Mouse (Mus musculus) layer of hippocampus, adult 8-10 months (tissue): ENCODE data around the gene Zan. TPM values are rescaled to one million over a fixed set of nuclear protein-coding genes. Genes with fewer than 3 reads are reported as not detected.

Source experiments
- DNase-seq, 2 experiments: peaks; one replicate each; pipeline ENCODE4 v3.0.0; 2022; ENCODE audit warnings: low spot score in 2 of 2
- total RNA-seq, 4 experiments: library from RNA; stranded (reverse); gene quantifications; 2 replicates each; pipeline ENCODE4 v1.2.4; 2022

Zan gene
- total RNA-seq, 4 experiments from 2014 or later = 0.16 to 0.22 (median 0.17) TPM

GRCm38 (mm10) chr5:137419105-137419504, 57.8 kb downstream of the Zan start:
- DNase-seq = no peak

GRCm38 (mm10) chr5:137414253-137414652, 62.6 kb downstream of the Zan start:
- DNase-seq = no peak

DNA sequence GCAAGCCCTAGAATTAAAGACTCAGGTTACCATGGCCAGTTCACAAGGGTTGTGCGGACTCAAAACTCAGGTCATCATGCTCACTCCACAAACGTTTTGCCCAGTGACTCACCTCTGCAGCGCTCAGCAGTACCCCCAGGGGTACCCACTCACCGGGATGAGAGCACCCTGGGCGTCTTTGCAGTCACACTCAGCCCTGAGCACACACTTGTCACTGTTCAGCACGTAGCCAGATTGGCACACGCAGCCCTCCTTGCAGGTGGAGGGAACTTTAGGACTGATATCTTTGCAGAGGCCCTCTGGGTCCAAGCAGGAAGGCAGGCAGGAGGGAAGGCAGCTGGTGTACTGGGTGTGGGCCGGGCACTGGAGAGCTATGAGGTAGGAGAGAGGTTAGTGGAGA, 65.6 kb downstream of the Zan start:
- DNase-seq = no peak

DNA sequence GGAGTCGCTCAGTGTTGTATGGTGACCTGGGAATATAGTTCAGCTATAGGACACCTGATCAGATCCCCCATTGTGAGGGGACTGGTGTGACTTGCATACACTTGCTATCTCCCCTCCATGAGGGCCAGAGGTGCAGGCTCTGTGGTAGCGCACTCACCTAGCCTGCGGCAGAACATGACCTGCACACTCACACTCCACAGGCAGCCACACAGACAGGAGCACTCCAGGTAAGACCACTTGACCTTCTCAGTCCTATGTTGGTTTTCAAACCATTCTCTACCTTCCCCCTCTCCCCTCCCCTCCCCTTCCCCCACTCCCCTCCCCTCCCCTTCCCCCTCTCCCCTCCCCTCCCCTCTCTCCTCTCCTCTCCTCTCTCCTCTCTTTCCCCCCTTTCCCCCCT, 66.3 kb downstream of the Zan start:
- DNase-seq = no peak

DNA sequence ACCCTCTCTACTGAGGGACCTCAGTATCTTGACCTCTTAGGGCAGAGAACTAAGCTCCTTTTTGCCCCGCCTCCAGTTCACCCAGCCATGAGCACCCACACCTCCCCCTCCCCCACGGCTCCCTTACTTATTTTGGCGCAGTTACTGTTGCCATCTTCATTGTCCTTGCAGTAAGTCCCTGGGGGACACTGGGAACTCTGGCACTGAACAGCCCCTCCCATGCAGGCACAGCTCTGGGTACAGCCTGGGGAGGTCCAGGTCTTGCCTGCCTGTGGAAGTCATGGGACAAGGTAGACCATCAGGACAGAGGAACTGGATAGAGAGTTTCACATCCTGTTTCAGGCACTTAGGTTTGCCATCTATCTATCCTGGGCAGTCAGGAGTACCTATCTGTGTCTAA, 66.8 kb downstream of the Zan start:
- no peak for DNase-seq

DNA sequence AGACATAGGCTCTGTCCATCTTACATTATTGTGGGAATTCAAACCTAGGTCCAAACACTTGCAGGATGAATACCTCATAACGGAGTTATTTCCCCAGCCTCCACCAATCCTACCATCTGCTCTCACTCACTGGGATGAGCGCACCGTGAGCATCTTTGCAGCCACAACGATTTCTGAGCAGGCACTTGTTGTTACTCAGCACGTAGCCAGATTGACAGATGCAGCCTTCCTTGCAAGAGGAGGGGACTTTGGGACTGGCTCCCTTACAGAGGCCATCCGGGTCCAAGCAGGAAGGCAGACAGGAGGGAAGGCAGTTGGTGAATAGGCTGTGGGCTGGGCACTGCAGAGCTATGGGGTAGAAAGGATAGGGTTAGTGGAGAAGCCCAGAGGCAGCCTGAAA, 67.4 kb downstream of the Zan start:
- DNase-seq = peak; percentile 18 to 41

DNA sequence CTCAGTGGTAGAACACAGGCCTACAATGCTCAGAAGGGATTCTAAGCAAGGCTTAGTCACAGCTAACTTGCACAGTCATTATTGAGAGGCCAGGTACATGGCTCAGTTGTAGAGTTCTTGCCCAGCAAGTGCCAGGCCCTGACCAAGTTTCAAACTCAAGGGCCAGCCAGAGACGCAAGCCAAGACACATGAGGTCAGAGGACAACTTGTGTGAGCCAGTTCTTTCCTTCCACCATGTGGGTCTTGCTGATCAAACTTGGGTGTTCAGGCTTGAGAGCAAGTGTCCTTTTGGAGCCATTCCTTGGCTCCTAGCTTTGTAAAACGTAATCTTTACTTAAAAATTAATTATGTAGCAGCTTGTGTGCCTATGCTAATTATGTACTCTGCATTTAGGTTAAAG, 72.8 kb downstream of the Zan start:
- no peak for DNase-seq

GRCm38 (mm10) chr5:137394456-137394855, 82.4 kb downstream of the Zan start:
- no peak for DNase-seq

GRCm38 (mm10) chr5:137391641-137392040, 85.2 kb downstream of the Zan start:
- no peak for DNase-seq

DNA sequence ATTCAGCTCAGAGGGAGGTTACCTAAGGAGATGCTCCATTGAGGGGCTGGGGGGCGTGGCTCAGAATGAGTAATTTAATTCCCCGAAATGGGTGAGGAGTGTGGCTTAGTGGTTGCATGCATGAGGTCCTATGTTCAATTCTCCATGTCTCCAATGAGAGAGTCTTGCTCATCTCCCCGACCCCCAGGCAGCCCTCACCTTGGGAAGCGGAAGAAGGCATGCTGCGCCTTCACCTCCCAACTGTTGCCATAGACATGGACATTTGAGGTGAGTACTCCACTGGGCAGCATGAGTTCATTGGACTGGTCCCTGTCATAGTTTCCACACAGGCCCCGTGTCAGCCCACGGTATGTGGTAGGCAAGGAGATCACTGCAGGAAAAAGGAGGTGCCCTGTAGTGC, 90.2 kb downstream of the Zan start:
- no peak for DNase-seq

DNA sequence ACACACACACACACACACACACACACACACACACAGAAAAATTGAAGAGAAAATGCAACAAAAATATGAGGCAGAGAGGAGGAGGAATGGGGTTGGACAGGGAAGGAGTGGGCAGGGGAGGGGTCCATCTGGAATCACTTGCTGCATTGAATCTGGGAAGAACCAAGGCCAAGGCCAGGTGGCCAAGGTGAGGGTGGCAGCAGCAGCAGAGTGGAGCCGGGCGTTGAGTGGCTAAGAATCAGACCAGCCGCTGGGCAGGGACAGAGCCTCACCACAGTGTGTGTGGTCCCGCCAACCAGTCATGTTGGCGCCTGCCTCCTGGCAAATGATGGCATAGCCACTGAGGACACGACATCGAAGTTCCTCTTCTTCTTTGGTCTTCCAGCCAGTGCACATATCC, 93.4 kb downstream of the Zan start:
- no peak for DNase-seq

- DNase-seq = peak; percentile 17 to 35
Observed at GRCm38 (mm10) chr5:137381152-137381551, 95.7 kb downstream of the Zan start.

DNA sequence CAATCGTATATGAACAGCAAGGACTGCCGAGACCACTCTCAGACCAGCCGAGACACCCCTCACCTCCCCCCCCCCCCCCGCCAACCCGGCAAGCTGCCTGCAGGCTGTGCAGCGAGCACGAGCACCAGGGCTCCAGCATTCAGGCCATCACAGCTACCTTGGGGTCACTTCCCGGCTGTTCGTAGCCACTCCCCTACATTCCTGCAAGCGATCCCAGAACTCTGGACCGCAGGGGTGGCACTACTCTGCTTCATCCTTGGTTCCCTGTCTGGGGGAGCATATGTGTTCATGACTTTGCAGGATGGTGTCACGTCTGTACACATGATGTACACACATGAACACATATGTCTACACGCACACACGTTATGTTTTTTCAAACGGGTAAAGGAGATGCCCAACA, 99.3 kb downstream of the Zan start:
- DNase-seq = no peak

DNA sequence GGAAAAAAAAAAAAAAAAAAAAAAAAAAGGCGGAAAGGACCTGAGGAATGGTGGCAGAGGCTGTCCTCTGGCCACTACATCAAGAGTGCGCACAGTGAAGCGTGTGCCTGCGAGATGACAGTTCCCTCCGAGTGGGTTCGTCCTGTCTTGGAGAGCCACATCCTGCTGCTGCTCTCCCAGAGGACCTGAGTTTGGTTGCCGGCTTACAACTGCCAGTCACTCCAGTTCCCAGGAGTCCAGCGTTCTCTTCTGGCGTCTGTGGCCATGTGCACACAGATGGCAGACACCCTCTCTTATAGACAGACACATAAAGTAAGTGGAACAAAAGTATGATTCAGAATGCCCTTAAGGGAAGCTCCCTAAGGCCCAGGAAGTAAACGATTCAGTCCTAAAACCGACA, 99.7 kb downstream of the Zan start:
- no peak for DNase-seq

DNA sequence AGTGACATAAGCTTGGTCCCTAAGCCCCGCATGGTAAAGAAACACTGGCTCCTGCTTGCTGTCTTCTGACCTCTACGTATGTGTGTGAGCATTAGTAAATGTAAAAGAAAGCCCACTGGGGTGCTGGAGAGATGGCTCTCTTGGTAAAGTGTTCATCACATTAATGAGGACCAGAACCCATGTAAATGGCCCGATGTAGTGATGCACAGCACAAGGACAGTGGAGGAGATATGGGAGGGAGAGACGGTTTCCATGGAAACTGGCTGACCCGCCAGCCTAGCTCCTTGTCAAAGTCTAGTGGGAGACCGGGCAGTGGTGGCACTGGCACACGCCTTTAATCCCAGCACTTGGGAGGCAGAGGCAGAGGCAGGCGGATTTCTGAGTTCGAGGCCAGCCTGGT, 100.1 kb downstream of the Zan start:
- no peak for DNase-seq

DNA sequence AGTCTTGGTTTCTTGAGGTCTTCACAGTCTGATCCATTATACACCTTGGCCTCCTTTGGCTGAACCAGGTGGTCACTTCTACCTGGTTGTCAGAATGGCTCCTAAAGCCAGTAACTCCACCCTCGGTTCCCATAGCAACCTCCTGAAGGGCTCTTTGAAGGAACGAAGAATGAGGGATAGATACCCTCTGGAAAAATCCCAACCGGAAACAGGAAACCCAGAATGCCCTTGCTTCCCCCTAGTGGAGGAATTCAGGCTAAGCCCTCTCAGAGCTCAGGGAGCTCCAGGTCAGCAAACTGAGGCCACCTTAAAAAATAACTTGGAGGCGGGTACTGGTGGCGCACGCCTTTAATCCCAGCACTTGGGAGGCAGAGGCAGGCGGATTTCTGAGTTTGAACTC, 100.7 kb downstream of the Zan start:
- DNase-seq = no peak

- DNase-seq = no peak
Observed at GRCm38 (mm10) chr5:137375627-137376026, 101.2 kb downstream of the Zan start.

GRCm38 (mm10) chr5:137374521-137375080, 102.3 kb downstream of the Zan start:
- no peak for DNase-seq

DNA sequence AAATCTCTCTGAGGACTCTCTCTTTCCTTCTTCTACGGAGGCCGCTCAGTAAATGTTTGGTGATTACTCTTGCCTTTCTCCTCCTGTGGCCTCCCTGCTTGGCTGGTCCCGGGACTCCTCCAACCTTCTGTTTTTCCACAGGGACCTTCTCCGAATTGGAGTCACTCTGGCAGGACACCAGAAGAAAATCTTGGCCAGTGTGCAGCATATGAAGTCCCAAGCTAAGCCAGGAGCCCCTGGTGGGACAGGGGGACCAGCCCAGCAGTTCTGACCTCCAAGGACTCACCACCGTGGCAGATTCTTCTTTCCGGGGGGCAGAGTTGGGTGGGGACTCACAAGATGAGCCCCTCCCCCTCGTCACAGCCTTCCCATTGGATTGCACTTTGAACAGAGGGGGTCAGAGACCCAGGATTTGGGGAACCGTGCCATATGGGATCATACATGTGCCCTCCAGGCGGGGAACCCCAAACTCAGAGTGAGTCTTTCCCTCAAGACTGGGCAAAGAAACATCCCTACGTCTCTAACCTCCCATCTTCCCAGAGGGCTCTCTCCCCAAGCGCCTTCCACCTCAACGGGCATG, 103.4 kb downstream of the Zan start:
- DNase-seq = no peak

DNA sequence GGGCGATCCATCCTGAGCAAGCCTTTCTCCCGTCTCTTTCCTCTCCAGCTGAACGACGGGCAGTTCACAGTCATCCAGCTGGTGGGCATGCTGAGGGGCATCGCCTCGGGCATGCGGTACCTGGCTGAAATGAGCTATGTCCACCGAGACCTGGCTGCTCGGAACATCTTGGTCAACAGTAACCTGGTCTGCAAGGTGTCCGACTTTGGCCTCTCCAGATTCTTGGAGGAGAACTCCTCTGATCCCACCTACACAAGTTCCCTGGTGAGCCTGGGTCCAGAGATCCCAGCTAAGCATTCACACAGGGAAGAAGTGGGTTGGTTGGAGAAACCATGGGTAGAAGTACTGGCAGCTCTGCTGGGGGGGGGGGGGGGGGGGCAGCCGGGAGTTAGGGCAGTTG, 107.2 kb downstream of the Zan start:
- DNase-seq = no peak

GRCm38 (mm10) chr5:137358382-137358781, 118.5 kb downstream of the Zan start:
- DNase-seq = no peak

DNA sequence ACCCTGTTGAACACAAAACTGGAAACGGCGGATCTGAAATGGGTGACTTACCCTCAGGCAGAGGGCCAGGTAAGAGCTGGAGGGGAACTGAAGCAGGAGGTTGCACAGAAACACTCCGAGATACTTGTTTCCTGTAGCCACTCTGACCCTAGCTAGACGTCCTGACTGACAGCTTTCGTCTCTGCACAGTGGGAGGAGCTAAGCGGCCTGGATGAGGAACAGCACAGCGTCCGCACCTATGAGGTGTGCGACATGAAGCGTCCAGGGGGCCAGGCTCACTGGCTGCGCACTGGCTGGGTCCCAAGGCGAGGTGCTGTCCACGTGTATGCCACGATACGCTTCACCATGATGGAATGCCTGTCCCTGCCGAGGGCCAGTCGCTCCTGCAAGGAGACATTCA, 122.8 kb downstream of the Zan start:
- DNase-seq = no peak

DNA sequence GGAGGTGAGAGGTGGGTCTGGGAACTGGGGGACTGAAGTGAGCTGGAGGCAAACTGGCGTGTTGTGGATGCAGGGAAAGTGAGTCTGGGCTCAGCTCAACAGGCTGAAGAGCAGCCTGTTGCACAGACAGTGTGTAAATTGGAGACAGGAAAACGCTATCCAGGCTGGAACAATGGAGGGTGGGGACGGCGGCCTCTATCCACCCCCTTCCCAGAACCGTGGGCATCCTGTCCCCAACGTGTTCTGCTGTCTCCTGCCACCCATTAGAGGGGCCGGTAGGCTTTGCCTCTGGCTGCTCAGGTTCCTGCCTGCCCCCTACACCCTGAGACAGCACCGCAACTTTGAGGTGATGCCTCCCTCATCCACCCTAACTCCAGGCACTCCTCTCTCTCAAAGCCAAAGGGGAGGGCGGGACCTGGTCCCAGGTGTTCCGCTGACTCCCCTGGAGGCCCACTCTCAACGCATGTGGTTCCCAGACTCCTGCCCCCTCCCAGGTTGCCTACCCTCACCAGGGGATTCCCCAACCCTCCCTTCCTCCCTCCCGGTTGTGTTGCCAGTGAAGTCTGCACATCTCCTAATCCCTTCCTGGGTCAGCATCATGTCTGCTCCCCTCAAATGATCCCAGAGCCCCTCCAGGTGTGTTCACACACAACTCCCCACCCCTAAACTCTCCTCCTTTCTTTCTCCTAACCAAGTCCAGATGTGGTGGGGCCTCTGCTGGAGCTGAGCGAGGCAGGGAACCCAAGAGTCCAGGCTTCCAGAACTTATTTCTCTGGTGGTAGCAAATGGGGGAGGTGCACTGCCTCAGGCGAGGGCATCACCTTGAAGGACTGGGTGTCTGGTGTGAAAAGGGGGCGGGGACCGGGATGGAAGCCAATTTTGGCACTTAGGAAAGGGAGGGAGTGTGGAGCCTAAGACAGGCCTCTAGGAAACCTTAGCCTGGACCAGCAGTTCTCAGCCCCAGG, 124.6 kb downstream of the Zan start:
- DNase-seq = no peak
